Mouse (Mus musculus) Patski (cell line): ENCODE measurements around the gene Hcn1. TPM values are rescaled to one million over a fixed set of nuclear protein-coding genes. Genes with fewer than 3 reads are reported as not detected.

Source experiments
- ATAC-seq: fragments of 100-300 bp; one replicate; pipeline ENCODE4 v1.8.0; 2021
- CTCF ChIA-PET: fragments of 350-600 bp; sonication (Branson Sonifier 250); formaldehyde crosslinking; loops from one replicate; lab custom pipeline; 2022; ENCODE audit warnings: inconsistent platforms; lab: Charles Lee
- POLR2A ChIA-PET: fragments of 350-600 bp; sonication (Branson Sonifier 250); formaldehyde crosslinking; loops from one replicate; lab custom pipeline; 2022; ENCODE audit warnings: antibody characterized with exemption, inconsistent platforms; lab: Charles Lee
- DNase-seq: peaks from one replicate; pipeline ENCODE4 v3.0.0-alpha.2; 2011; ENCODE audit warnings: low read depth, low spot score
- H3K27me3 ChIP-seq: fragments of 371-371 bp; one replicate; pipeline ENCODE4 v1.5.1; 2021
- CTCF ChIP-seq: fragments of 100-300 bp; IDR thresholded peaks from one replicate; pipeline ENCODE4 v1.5.1; 2021
- in situ Hi-C: fragments of 300-500 bp; cut with MboI; formaldehyde crosslinking; loops from 3 replicates; pipeline ENCODE4 v1.11.1; 2018; ENCODE audit warnings: low pct_unique_long_range_greater_than_20kb, mixed read lengths
- polyA plus RNA-seq: library from polyadenylated mRNA; unstranded; gene quantifications from one replicate; pipeline ENCODE4 v1.2.3, GENCODE M21; 2021

Hcn1 gene
- 0.01 TPM for polyA plus RNA-seq

- CTCF ChIA-PET, result no interaction called here
- peak; percentile 86 for ATAC-seq
- DNase-seq, result no peak
- in situ Hi-C loops, result no loop called here
- TF ChIP-seq CTCF, result peak; percentile 75
- POLR2A ChIA-PET, result no interaction called here
- peaks cover 16% of the 10 kb centered on the region for H3K27me3 ChIP-seq
Observed at GRCm38 (mm10) chr13:117602181-117602580, at the start of gene Hcn1. Hcn1 (plus strand) TSS chr13:117602320.

GRCm38 (mm10) chr13:117567251-117567650 is 34.9 kb upstream of the Hcn1 start:
- no peak for ATAC-seq
- CTCF ChIA-PET, result no interaction called here
- TF ChIP-seq CTCF, result no peak
- in situ Hi-C loops, result no loop called here
- POLR2A ChIA-PET, result interaction anchor here (0.6 kb wide), 1 partner anchor 1366 kb away, joined by 3 read pairs; no protein-coding TSS in a partner anchor
- DNase-seq, result no peak
- H3K27me3 ChIP-seq, result no peaks in the 10 kb centered on the region

GRCm38 (mm10) chr13:117571747-117572146 is 30.4 kb upstream of the Hcn1 start:
- ATAC-seq (no peak), DNase-seq (no peak)
- in situ Hi-C loops, result no loop called here
- no peak for TF ChIP-seq CTCF
- no peaks in the 10 kb centered on the region for H3K27me3 ChIP-seq
- ChIA-PET CTCF (no interaction called here), POLR2A (no interaction called here)

- H3K27me3 ChIP-seq, result no peaks in the 10 kb centered on the region
- no peak for TF ChIP-seq CTCF
- ATAC-seq (no peak), DNase-seq (no peak)
- POLR2A ChIA-PET, result no interaction called here
- in situ Hi-C loops, result no loop called here
- CTCF ChIA-PET, result no interaction called here
Observed at GRCm38 (mm10) chr13:117594494-117595182, 7.5 kb upstream of the Hcn1 start.

GRCm38 (mm10) chr13:117595183-117595532 is 7.0 kb upstream of the Hcn1 start:
- in situ Hi-C loops, result no loop called here
- no peak for ATAC-seq
- DNase-seq, result no peak
- H3K27me3 ChIP-seq, result no peaks in the 10 kb centered on the region
- ChIA-PET CTCF (no interaction called here), POLR2A (no interaction called here)
- TF ChIP-seq CTCF, result no peak

- H3K27me3 ChIP-seq, result peaks cover 16% of the 10 kb centered on the region
- CTCF ChIA-PET, result no interaction called here
- no peak for TF ChIP-seq CTCF
- in situ Hi-C loops, result no loop called here
- DNase-seq (no peak), ATAC-seq (no peak)
- POLR2A ChIA-PET, result no interaction called here
Observed at GRCm38 (mm10) chr13:117601331-117601965, 672 bp upstream of the Hcn1 start.

- DNase-seq (no peak), ATAC-seq (no peak)
- ChIA-PET CTCF (interaction anchor here (0.9 kb wide), 1 partner anchor 57 kb away, joined by 3 read pairs; no protein-coding TSS in a partner anchor), POLR2A (no interaction called here)
- TF ChIP-seq CTCF, result no peak
- peaks cover 16% of the 10 kb centered on the region for H3K27me3 ChIP-seq
- in situ Hi-C loops, result no loop called here
Observed at GRCm38 (mm10) chr13:117602617-117603358, 668 bp downstream of the Hcn1 start.

GRCm38 (mm10) chr13:117603421-117603820 is 1.3 kb downstream of the Hcn1 start:
- ATAC-seq, result no peak
- no peak for TF ChIP-seq CTCF
- POLR2A ChIA-PET, result no interaction called here

GRCm38 (mm10) chr13:117604073-117604472 is 2.0 kb downstream of the Hcn1 start:
- no peak for TF ChIP-seq CTCF
- CTCF ChIA-PET, result interaction anchor here (0.9 kb wide), 1 partner anchor 55 kb away, joined by 3 read pairs; no protein-coding TSS in a partner anchor
- DNase-seq (peak; percentile 9), ATAC-seq (no peak)
- H3K27me3 ChIP-seq, result peaks cover 16% of the 10 kb centered on the region
- POLR2A ChIA-PET, result no interaction called here
- in situ Hi-C loops, result no loop called here

More at GRCm38 (mm10) chr13:117603421-117603820, 1.3 kb downstream of the Hcn1 start:
- DNase-seq, result no peak
- CTCF ChIA-PET, result interaction anchor here (0.9 kb wide), 1 partner anchor 56 kb away, joined by 3 read pairs; no protein-coding TSS in a partner anchor
- H3K27me3 ChIP-seq, result peaks cover 16% of the 10 kb centered on the region
- in situ Hi-C loops, result no loop called here

GRCm38 (mm10) chr13:117604971-117605750 is 3.0 kb downstream of the Hcn1 start:
- POLR2A ChIA-PET, result no interaction called here
- no peak for DNase-seq
- no peak for ATAC-seq
- in situ Hi-C loops, result no loop called here
- no peak for TF ChIP-seq CTCF
- CTCF ChIA-PET, result no interaction called here
- H3K27me3 ChIP-seq, result peaks cover 16% of the 10 kb centered on the region
